Mouse (Mus musculus) monocyte, adult 2 months (primary cell): ENCODE measurements around the gene Naglu.
A peak's percentile ranks its signal among the peaks of the same experiment; 100 is the strongest.

Experiments
- DNase-seq, 2 experiments: peaks; one replicate each; pipeline ENCODE4 v3.0.0; 2022; ENCODE audit warnings: low spot score in 2 of 2, low read depth in 1 of 2

The Naglu gene

GRCm38 (mm10) chr11:101069391-101070188, at the start of gene Naglu:
Naglu (plus strand) TSS chr11:101070012.
- DNase-seq, result peak; percentile 78 to 90

GRCm38 (mm10) chr11:101023371-101023770, 46.4 kb upstream of the Naglu start:
- DNase-seq, result no peak

- DNase-seq, result no peak
Measured at GRCm38 (mm10) chr11:101024001-101024400, 45.8 kb upstream of the Naglu start.

GRCm38 (mm10) chr11:101027121-101027520, 42.7 kb upstream of the Naglu start:
- DNase-seq, result no peak

- no peak for DNase-seq
Measured at GRCm38 (mm10) chr11:101029320-101029719, 40.5 kb upstream of the Naglu start.

GRCm38 (mm10) chr11:101030136-101030807, 39.5 kb upstream of the Naglu start:
- DNase-seq, result no peak

GRCm38 (mm10) chr11:101030808-101031156, 39.0 kb upstream of the Naglu start:
- DNase-seq, result no peak

GRCm38 (mm10) chr11:101031470-101031869, 38.3 kb upstream of the Naglu start:
- DNase-seq, result no peak

- no peak for DNase-seq
Measured at GRCm38 (mm10) chr11:101033856-101034500, 35.8 kb upstream of the Naglu start.

GRCm38 (mm10) chr11:101034614-101035327, 35.0 kb upstream of the Naglu start:
- DNase-seq, result no peak

- no peak for DNase-seq
Measured at GRCm38 (mm10) chr11:101035328-101035695, 34.5 kb upstream of the Naglu start.

- no peak for DNase-seq
Measured at GRCm38 (mm10) chr11:101037795-101038194, 32.0 kb upstream of the Naglu start.

GRCm38 (mm10) chr11:101045826-101046225, 24.0 kb upstream of the Naglu start:
- no peak for DNase-seq

GRCm38 (mm10) chr11:101046440-101046839, 23.4 kb upstream of the Naglu start:
- no peak for DNase-seq

GRCm38 (mm10) chr11:101047502-101047901, 22.3 kb upstream of the Naglu start:
- no peak for DNase-seq

GRCm38 (mm10) chr11:101050359-101050758, 19.5 kb upstream of the Naglu start:
- no peak for DNase-seq

- DNase-seq, result no peak
Measured at GRCm38 (mm10) chr11:101051051-101051493, 18.7 kb upstream of the Naglu start.

- no peak for DNase-seq
Measured at GRCm38 (mm10) chr11:101051617-101052016, 18.2 kb upstream of the Naglu start.

GRCm38 (mm10) chr11:101052751-101053473, 16.9 kb upstream of the Naglu start:
- DNase-seq, result no peak

GRCm38 (mm10) chr11:101053974-101054373, 15.8 kb upstream of the Naglu start:
- no peak for DNase-seq

- no peak for DNase-seq
Measured at GRCm38 (mm10) chr11:101055418-101055817, 14.4 kb upstream of the Naglu start.
